Mouse (Mus musculus): ENCODE measurements around the gene Tet2.

GRCm38 (mm10) chr3:133471101-133471500, 73.8 kb downstream of the Tet2 start:
- TF ChIP-seq GATA1 (IDR thresholded peaks at IDR 0.05; ENCODE audit: borderline replicate concordance, low read length): no peak
- TF ChIP-seq FLI1 (IDR thresholded peaks at IDR 0.05; ENCODE audit: low read length): no peak

Measured in megakaryocyte, embryonic 14.5 days (primary cell).